20 mouse cellular contexts compared by ENCODE assay signal in the genomic region with DNA sequence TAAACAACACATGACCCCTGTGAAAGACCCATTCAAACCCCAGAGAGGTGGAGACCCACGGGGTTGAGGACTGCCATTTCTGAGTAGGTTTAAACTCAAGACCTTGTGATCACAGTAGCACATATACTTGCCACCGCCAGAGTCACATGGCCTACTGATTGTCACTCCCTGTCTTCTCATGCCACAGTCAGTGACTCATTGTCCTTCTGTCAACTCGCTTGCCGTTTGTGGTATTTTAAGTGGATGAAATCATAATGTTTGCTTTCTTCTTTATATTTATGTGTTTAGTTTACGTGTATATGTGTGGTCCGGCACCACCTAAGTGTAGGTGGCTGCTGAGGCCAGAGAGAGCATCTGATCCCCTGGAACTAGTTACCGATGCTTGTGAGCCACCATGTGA.
"Had no signal": no experiment of that assay in that cellular context is flagged by ENCODE, and none has a peak within 500 bp of the region (broad histone marks: within the 10 kb centered on the region; RNA-seq: fewer than 3 reads in every experiment).

No protein-coding gene starts in this region.

- H3K4me3 ChIP-seq: limb, embryonic 10.5 days; limb, embryonic 13.5 days; liver, embryonic 12.5 days; liver, embryonic 15.5 days; lung, embryonic 15.5 days; midbrain, embryonic 12.5 days; midbrain, embryonic 15.5 days; neural tube, embryonic 12.5 days; neural tube, embryonic 15.5 days; stomach, embryonic 15.5 days had no signal

- H3K27ac ChIP-seq: kidney, postnatal 0 days; limb, embryonic 10.5 days; limb, embryonic 13.5 days; liver, embryonic 12.5 days; liver, embryonic 15.5 days; lung, embryonic 15.5 days; midbrain, embryonic 12.5 days; midbrain, embryonic 15.5 days; neural tube, embryonic 12.5 days; neural tube, embryonic 15.5 days; stomach, embryonic 15.5 days had no signal

- H3K4me2 ChIP-seq: limb, embryonic 13.5 days; liver, embryonic 12.5 days; liver, embryonic 15.5 days; lung, embryonic 15.5 days; midbrain, embryonic 12.5 days; midbrain, embryonic 15.5 days; neural tube, embryonic 12.5 days; neural tube, embryonic 15.5 days; stomach, embryonic 15.5 days had no signal

- H3K36me3 ChIP-seq: limb, embryonic 13.5 days; lung, embryonic 15.5 days; midbrain, embryonic 15.5 days; neural tube, embryonic 12.5 days; neural tube, embryonic 15.5 days; stomach, embryonic 15.5 days had no signal

- H3K9ac ChIP-seq: limb, embryonic 13.5 days; liver, embryonic 12.5 days; liver, embryonic 15.5 days; lung, embryonic 15.5 days; midbrain, embryonic 12.5 days; midbrain, embryonic 15.5 days; neural tube, embryonic 12.5 days; neural tube, embryonic 15.5 days; stomach, embryonic 15.5 days had no signal

- H3K9me3 ChIP-seq: limb, embryonic 10.5 days; liver, embryonic 12.5 days; liver, embryonic 15.5 days; lung, embryonic 15.5 days; midbrain, embryonic 12.5 days; midbrain, embryonic 15.5 days; neural tube, embryonic 12.5 days; neural tube, embryonic 15.5 days; stomach, embryonic 15.5 days had no signal

- H3K27me3 ChIP-seq: limb, embryonic 13.5 days; liver, embryonic 12.5 days; liver, embryonic 15.5 days; lung, embryonic 15.5 days; midbrain, embryonic 12.5 days; midbrain, embryonic 15.5 days; neural tube, embryonic 12.5 days; neural tube, embryonic 15.5 days; stomach, embryonic 15.5 days had no signal

- ATAC-seq: liver, embryonic 12.5 days; midbrain, embryonic 15.5 days had no signal

- DNase-seq: kidney, adult 2 months; kidney, postnatal 25 days; liver; lung, postnatal 4 days; right cerebral cortex, postnatal 25 days; spleen, adult 18-20 months; thymus, adult 2 months; thymus, postnatal 14 days; thymus, postnatal 4 days had no signal

- H3K4me1 ChIP-seq: liver, embryonic 12.5 days had no signal
